Mouse (Mus musculus) testis, adult 2 months (tissue): ENCODE measurements around the gene Rasa2. TPM values are rescaled to one million over a fixed set of nuclear protein-coding genes. Genes with fewer than 3 reads are reported as not detected.
A peak's percentile ranks its signal among the peaks of the same experiment; 100 is the strongest.
"Not testable (repeated sequence)": the region's sequence is repeated elsewhere in the genome, so short reads cannot be mapped to it uniquely, and the experiment has no call there.

ENCODE experiments used
- H3K27ac ChIP-seq: fragments of 200-500 bp; 2 replicates; pipeline ENCODE4 v1.5.1; 2012; ENCODE audit warnings: low read depth, low read length; ENCODE audit not compliant: control insufficient read depth, insufficient read depth
- H3K27me3 ChIP-seq: fragments of 200-500 bp; 2 replicates; pipeline ENCODE4 v1.6.1; 2012; ENCODE audit warnings: mild to moderate bottlenecking, low read length, moderate library complexity; ENCODE audit not compliant: control insufficient read depth, insufficient read depth
- H3K36me3 ChIP-seq: fragments of 200-500 bp; 2 replicates; pipeline ENCODE4 v1.6.1; 2012; ENCODE audit warnings: mild to moderate bottlenecking, low read length; ENCODE audit not compliant: control insufficient read depth, insufficient read depth
- H3K4me1 ChIP-seq: fragments of 200-500 bp; 2 replicates; pipeline ENCODE4 v1.6.1; 2012; ENCODE audit warnings: low read length; ENCODE audit not compliant: control insufficient read depth, insufficient read depth
- H3K4me3 ChIP-seq: fragments of 200-500 bp; 2 replicates; pipeline ENCODE4 v1.5.1; 2012; ENCODE audit warnings: low read depth, mild to moderate bottlenecking, low read length, moderate library complexity, mixed read lengths; ENCODE audit not compliant: control insufficient read depth
- CTCF ChIP-seq: fragments of 200-500 bp; IDR thresholded peaks from 2 replicates; pipeline ENCODE4 v1.5.1; 2012; ENCODE audit warnings: low read depth, mild to moderate bottlenecking, inconsistent platforms, low read length, moderate library complexity; ENCODE audit not compliant: control insufficient read depth, insufficient read depth, insufficient replicate concordance
- POLR2A ChIP-seq: fragments of 200-500 bp; IDR thresholded peaks from 2 replicates; pipeline ENCODE4 v1.6.1; 2012; ENCODE audit warnings: low read depth, mild to moderate bottlenecking, inconsistent platforms, low read length, moderate library complexity; ENCODE audit not compliant: control insufficient read depth
- polyA plus RNA-seq: library from polyadenylated mRNA; depleted of rRNA; stranded (reverse); fragments of >200 nt; gene quantifications from 2 replicates; pipeline ENCODE4 v1.2.3, GENCODE M21; 2012; rRNA removed

Gene Rasa2
- polyA plus RNA-seq = 1.8 TPM in 2 replicates

- Histone ChIP-seq H3K27ac (peak within 1 kb of the TSS; percentile 40), H3K27me3 (no peaks in the 10 kb centered on the region), H3K4me3 (peak within 1 kb of the TSS; percentile 84), H3K36me3 (no peaks in the 10 kb centered on the region), H3K4me1 (peaks cover 2% of the 10 kb centered on the region)
- peak; percentile 82 for TF ChIP-seq POLR2A
- no peak for TF ChIP-seq CTCF
Measured at GRCm38 (mm10) chr9:96631389-96632072, at the start of gene Rasa2. Gene Rasa2, minus strand, starts transcription at chr9:96631617.

DNA sequence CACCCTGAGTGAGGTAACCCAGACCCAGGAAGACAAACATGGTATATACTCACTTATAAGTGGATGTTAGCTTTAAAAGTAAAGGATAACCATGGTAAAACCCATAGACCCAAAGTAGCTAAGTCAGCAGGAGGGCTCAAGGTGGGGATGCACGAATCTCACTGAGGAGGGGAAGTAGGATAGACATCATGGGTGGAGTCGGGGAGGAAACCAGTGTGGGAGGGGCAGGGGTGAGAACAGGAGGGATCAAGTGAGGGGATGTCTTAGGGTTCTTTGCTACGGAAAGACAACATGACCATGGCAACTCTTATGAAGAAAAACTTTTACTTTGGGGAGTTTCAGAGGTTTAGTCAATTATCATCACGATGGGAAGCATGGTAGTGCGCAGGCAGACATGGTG lies 47.2 kb upstream of the Rasa2 start:
- Histone ChIP-seq H3K27me3 (no peaks in the 10 kb centered on the region), H3K4me1 (no peaks in the 10 kb centered on the region), H3K4me3 (no peak overlapping the region), H3K27ac (no peak overlapping the region), H3K36me3 (no peaks in the 10 kb centered on the region)
- TF ChIP-seq POLR2A (no peak), CTCF (no peak)

GRCm38 (mm10) chr9:96677711-96678110 lies 46.3 kb upstream of the Rasa2 start:
- H3K27me3 ChIP-seq, H3K27ac ChIP-seq, H3K4me1 ChIP-seq, H3K36me3 ChIP-seq, H3K4me3 ChIP-seq: not testable (repeated sequence)

DNA sequence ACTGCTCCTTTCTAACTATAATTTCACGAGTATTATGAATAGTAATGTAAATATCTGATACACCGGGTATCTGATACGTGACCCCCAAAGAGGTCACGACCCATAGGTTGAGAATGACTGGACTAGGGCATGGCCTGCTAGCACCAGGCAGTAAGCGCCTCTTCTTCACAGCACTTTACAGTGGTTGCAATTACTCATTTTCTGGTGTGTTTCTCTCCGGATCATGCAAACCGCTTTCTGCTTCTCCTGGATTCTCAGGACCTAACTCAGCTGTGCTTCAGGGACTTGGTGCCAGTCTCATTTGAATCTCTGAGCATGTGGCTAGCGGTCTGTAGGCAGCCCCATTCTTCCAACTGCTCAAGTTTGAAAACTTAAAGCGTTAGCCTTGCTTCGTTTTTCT lies 45.3 kb upstream of the Rasa2 start:
- no peaks in the 10 kb centered on the region for H3K4me1 ChIP-seq
- TF ChIP-seq POLR2A = no peak
- H3K4me3 ChIP-seq = no peak overlapping the region
- no peaks in the 10 kb centered on the region for H3K36me3 ChIP-seq
- no peak overlapping the region for H3K27ac ChIP-seq
- no peaks in the 10 kb centered on the region for H3K27me3 ChIP-seq

- Histone ChIP-seq H3K36me3 (no peaks in the 10 kb centered on the region), H3K27me3 (no peaks in the 10 kb centered on the region), H3K4me3 (no peak overlapping the region), H3K27ac (no peak overlapping the region), H3K4me1 (no peaks in the 10 kb centered on the region)
- TF ChIP-seq CTCF = no peak
- TF ChIP-seq POLR2A = no peak
Measured at GRCm38 (mm10) chr9:96675763-96676640, 44.6 kb upstream of the Rasa2 start.

DNA sequence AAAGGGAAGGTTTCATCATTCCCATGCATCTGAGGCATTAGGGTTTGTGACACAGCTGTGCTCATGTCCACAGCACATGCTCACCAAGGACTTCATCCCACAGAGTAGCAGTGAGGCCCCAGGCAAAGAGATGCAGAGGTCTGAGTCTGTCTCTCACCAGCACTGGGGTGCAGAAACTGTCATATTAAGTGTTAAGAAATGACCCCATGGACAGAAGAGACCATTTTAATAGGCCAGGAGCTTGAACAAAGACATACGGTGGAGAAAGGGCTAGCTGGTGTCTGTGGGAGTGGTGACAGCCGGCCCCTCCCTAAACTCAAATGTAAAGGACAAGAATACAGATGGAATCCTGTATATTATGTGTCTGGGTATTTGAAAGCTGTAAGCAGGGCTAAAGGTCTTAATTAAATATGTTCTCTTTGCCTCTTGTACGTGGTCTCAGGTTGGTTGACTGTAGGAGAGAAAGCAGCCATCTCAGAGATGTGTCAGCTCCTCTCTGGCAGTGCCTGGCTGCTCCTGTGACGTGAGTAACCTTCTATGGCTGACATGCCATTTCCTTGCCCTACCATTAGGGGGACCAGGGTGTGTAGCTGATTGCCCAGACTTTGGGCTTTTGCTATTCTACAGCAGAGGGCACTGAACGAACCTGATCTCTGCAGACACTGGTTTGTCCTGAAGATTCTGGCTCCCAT lies 43.8 kb upstream of the Rasa2 start:
- Histone ChIP-seq H3K27me3 (no peaks in the 10 kb centered on the region), H3K4me1 (no peaks in the 10 kb centered on the region), H3K27ac (no peak overlapping the region), H3K36me3 (no peaks in the 10 kb centered on the region), H3K4me3 (no peak overlapping the region)
- TF ChIP-seq POLR2A (no peak), CTCF (peak; percentile 64; the same call in 1 of the 2 replicates)

GRCm38 (mm10) chr9:96674301-96674700 lies 42.9 kb upstream of the Rasa2 start:
- no peak overlapping the region for H3K4me3 ChIP-seq
- H3K27ac ChIP-seq = no peak overlapping the region
- H3K27me3 ChIP-seq = no peaks in the 10 kb centered on the region
- TF ChIP-seq POLR2A (no peak), CTCF (no peak)
- peaks cover 5% of the 10 kb centered on the region for H3K4me1 ChIP-seq
- H3K36me3 ChIP-seq = no peaks in the 10 kb centered on the region
